Mouse (Mus musculus) liver, embryonic 11.5 days (tissue): ENCODE results near the gene Kat6b. TPM values are rescaled to one million over a fixed set of nuclear protein-coding genes. Genes with fewer than 3 reads are reported as not detected.
A peak's percentile ranks its signal among the peaks of the same experiment; 100 is the strongest.

Experiments used
- ATAC-seq: fragments of 200-750 bp; cut with Nextera tagmentation; replicated peaks from 2 replicates; pipeline ENCODE4 v1.8.0; 2017; ENCODE audit warnings: moderate number of reproducible peaks, mild to moderate bottlenecking, moderate TSS enrichment, moderate library complexity; ENCODE audit not compliant: low FRiP score
- DNase-seq: peaks from one replicate; pipeline ENCODE4 v3.0.0-alpha.2; 2017; ENCODE audit warnings: low spot score
- H3K27ac ChIP-seq: fragments of 300-500 bp; sonication (generic); 2 replicates; pipeline ENCODE4 v1.5.1; 2014; ENCODE audit warnings: mild to moderate bottlenecking, low read depth, low read length, control low read depth
- H3K27me3 ChIP-seq: fragments of 300-500 bp; sonication (generic); replicated peaks from 2 replicates; pipeline ENCODE4 v1.6.1; 2014; ENCODE audit warnings: low read length, mixed read lengths; ENCODE audit not compliant: control insufficient read depth, insufficient read depth
- H3K36me3 ChIP-seq: fragments of 300-500 bp; sonication (generic); 2 replicates; pipeline ENCODE4 v1.6.1; 2014; ENCODE audit warnings: mild to moderate bottlenecking, low read length, moderate library complexity, mixed read lengths; ENCODE audit not compliant: control insufficient read depth, insufficient read depth
- H3K4me1 ChIP-seq: fragments of 300-500 bp; sonication (generic); replicated peaks from 2 replicates; pipeline ENCODE4 v1.6.1; 2014; ENCODE audit warnings: low read length, mixed read lengths; ENCODE audit not compliant: control insufficient read depth, insufficient read depth
- H3K4me2 ChIP-seq: fragments of 300-500 bp; sonication (generic); 2 replicates; pipeline ENCODE4 v1.6.1; 2014; ENCODE audit warnings: mild to moderate bottlenecking, control low read depth, moderate library complexity
- H3K4me3 ChIP-seq: fragments of 300-500 bp; sonication (generic); 2 replicates; pipeline ENCODE4 v1.5.1; 2014; ENCODE audit warnings: low read depth, low read length, control low read depth
- H3K9ac ChIP-seq: fragments of 300-500 bp; sonication (generic); 2 replicates; pipeline ENCODE4 v1.6.1; 2014; ENCODE audit warnings: low read depth, low read length, control low read depth
- H3K9me3 ChIP-seq: fragments of 300-500 bp; sonication (generic); 2 replicates; pipeline ENCODE4 v1.6.1; 2016; ENCODE audit warnings: low read length, inconsistent platforms, mixed read lengths; ENCODE audit not compliant: control insufficient read depth
- WGBS: fragments of 180-500 bp; shearing (Covaris S2); extraction: QIAGEN DNeasy Blood & Tissue Kit; methylation state at CpG from one replicate; pipeline ENCODE4 v1.1.7; 2014; 5-methylcytosine and 5-hydroxymethylcytosine counted together
- polyA plus RNA-seq: library from polyadenylated mRNA; unstranded; fragments of >200 nt; fragmentation: Nextera tagmentation; extraction: Ambion mirVana; gene quantifications from 2 replicates; pipeline ENCODE4 v1.2.1, GENCODE M21; 2014

The Kat6b gene
- polyA plus RNA-seq, 1 experiment from 2014 or later: 6.7 TPM

- no peaks in the 10 kb centered on the region for H3K9me3 ChIP-seq
- H3K9ac ChIP-seq: no peak overlapping the region
- DNase-seq (no peak), ATAC-seq (peak; percentile 67)
- H3K27ac ChIP-seq: no peak overlapping the region
- H3K4me3 ChIP-seq: no peak overlapping the region
- H3K4me2 ChIP-seq: no peak overlapping the region
- peaks cover 20% of the 10 kb centered on the region for H3K4me1 ChIP-seq
- H3K27me3 ChIP-seq: no peaks in the 10 kb centered on the region
- 58% methylated on average over 5 of the region's 5 CpGs for WGBS
- no peaks in the 10 kb centered on the region for H3K36me3 ChIP-seq
Measured at GRCm38 (mm10) chr14:21583868-21584267, 102.6 kb downstream of the Kat6b start.

GRCm38 (mm10) chr14:21584468-21585135, 103.4 kb downstream of the Kat6b start:
- WGBS: 34% methylated on average over 6 of the region's 6 CpGs

GRCm38 (mm10) chr14:21585491-21586251, 104.4 kb downstream of the Kat6b start:
- Histone ChIP-seq H3K4me2 (no peak overlapping the region), H3K9ac (no peak overlapping the region), H3K27ac (no peak overlapping the region), H3K4me3 (no peak overlapping the region), H3K9me3 (no peaks in the 10 kb centered on the region), H3K4me1 (peaks cover 20% of the 10 kb centered on the region), H3K36me3 (no peaks in the 10 kb centered on the region), H3K27me3 (no peaks in the 10 kb centered on the region)
- ATAC-seq (no peak), DNase-seq (no peak)
- 65% methylated on average over 8 of the region's 8 CpGs for WGBS

More at GRCm38 (mm10) chr14:21584468-21585135, 103.4 kb downstream of the Kat6b start:
- Histone ChIP-seq H3K4me3 (no peak overlapping the region), H3K36me3 (no peaks in the 10 kb centered on the region), H3K27ac (no peak overlapping the region), H3K9ac (no peak overlapping the region), H3K27me3 (no peaks in the 10 kb centered on the region), H3K9me3 (no peaks in the 10 kb centered on the region), H3K4me1 (peaks cover 20% of the 10 kb centered on the region), H3K4me2 (no peak overlapping the region)
- DNase-seq: no peak
- peak; percentile 65 for ATAC-seq

- Histone ChIP-seq H3K36me3 (no peaks in the 10 kb centered on the region), H3K4me3 (no peak overlapping the region), H3K4me2 (no peak overlapping the region), H3K9ac (no peak overlapping the region), H3K27ac (no peak overlapping the region), H3K4me1 (peaks cover 13% of the 10 kb centered on the region), H3K9me3 (no peaks in the 10 kb centered on the region), H3K27me3 (no peaks in the 10 kb centered on the region)
- 47% methylated on average over 4 of the region's 4 CpGs for WGBS
- no peak for ATAC-seq
- no peak for DNase-seq
Measured at GRCm38 (mm10) chr14:21586481-21587118, 105.4 kb downstream of the Kat6b start.

- WGBS: 63% methylated on average over 2 of the region's 2 CpGs
- H3K27ac ChIP-seq: no peak overlapping the region
Measured at GRCm38 (mm10) chr14:21587931-21588330, 106.7 kb downstream of the Kat6b start.

GRCm38 (mm10) chr14:21589620-21590019, 108.4 kb downstream of the Kat6b start:
- 87% methylated on average over 7 of the region's 7 CpGs for WGBS
- H3K4me1 ChIP-seq: peaks cover 6% of the 10 kb centered on the region
- H3K27me3 ChIP-seq: no peaks in the 10 kb centered on the region
- no peak for ATAC-seq
- H3K9me3 ChIP-seq: peaks cover 5% of the 10 kb centered on the region; the same call in 1 of the 2 replicates
- H3K9ac ChIP-seq: no peak overlapping the region
- no peak overlapping the region for H3K27ac ChIP-seq
- peaks cover 3% of the 10 kb centered on the region; the same call in 1 of the 2 replicates for H3K36me3 ChIP-seq
- no peak overlapping the region for H3K4me2 ChIP-seq
- H3K4me3 ChIP-seq: no peak overlapping the region
- no peak for DNase-seq

More at GRCm38 (mm10) chr14:21587931-21588330, 106.7 kb downstream of the Kat6b start:
- Histone ChIP-seq H3K9ac (no peak overlapping the region), H3K36me3 (peaks cover 3% of the 10 kb centered on the region; the same call in 1 of the 2 replicates), H3K4me2 (no peak overlapping the region), H3K27me3 (no peaks in the 10 kb centered on the region), H3K4me1 (peaks cover 12% of the 10 kb centered on the region), H3K4me3 (no peak overlapping the region), H3K9me3 (peaks cover 5% of the 10 kb centered on the region; the same call in 1 of the 2 replicates)
- DNase-seq (no peak), ATAC-seq (no peak)

GRCm38 (mm10) chr14:21590205-21590604, 109.0 kb downstream of the Kat6b start:
- H3K27me3 ChIP-seq: no peaks in the 10 kb centered on the region
- H3K4me2 ChIP-seq: no peak overlapping the region
- ATAC-seq (no peak), DNase-seq (no peak)
- 83% methylated on average over 4 of the region's 4 CpGs for WGBS
- H3K4me3 ChIP-seq: no peak overlapping the region
- H3K9ac ChIP-seq: no peak overlapping the region
- peaks cover 3% of the 10 kb centered on the region; the same call in 1 of the 2 replicates for H3K36me3 ChIP-seq
- H3K4me1 ChIP-seq: peaks cover 3% of the 10 kb centered on the region; the same call in 1 of the 2 replicates
- H3K9me3 ChIP-seq: peaks cover 5% of the 10 kb centered on the region; the same call in 1 of the 2 replicates
- no peak overlapping the region for H3K27ac ChIP-seq

- no peak overlapping the region for H3K4me2 ChIP-seq
- WGBS: 98% methylated on average over 1 of the region's 1 CpGs
- DNase-seq (no peak), ATAC-seq (no peak)
- no peak overlapping the region for H3K27ac ChIP-seq
- H3K4me1 ChIP-seq: no peaks in the 10 kb centered on the region
- H3K27me3 ChIP-seq: no peaks in the 10 kb centered on the region
- H3K9ac ChIP-seq: no peak overlapping the region
- H3K4me3 ChIP-seq: no peak overlapping the region
- peaks cover 5% of the 10 kb centered on the region; the same call in 1 of the 2 replicates for H3K9me3 ChIP-seq
- peaks cover 3% of the 10 kb centered on the region; the same call in 1 of the 2 replicates for H3K36me3 ChIP-seq
Measured at GRCm38 (mm10) chr14:21592152-21592551, 110.9 kb downstream of the Kat6b start.
